Mouse (Mus musculus): ENCODE measurements around the gene Umad1. TPM values are rescaled to one million over a fixed set of nuclear protein-coding genes. Genes with fewer than 3 reads are reported as not detected.

Gene Umad1
- polyA plus RNA-seq, 1 experiment from 2014 or later: 60.0 TPM

DNA sequence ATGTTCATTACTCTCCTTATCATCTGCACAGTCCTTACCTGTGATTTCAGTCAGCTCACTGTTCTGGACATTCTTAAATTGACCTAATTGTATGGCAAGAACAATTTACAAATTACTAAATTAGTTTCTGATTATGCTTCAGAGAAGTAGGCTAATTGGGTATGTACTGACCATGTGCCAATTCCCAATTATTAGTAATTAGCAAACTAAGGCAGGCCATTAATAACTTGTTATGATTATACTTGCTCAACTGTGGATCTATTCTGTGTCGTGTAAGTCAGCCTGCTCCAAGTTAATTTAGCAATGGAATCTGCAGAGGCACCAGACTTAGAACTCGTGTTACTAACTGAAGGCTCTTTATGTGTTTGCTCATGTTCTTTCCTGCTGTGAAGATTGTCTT lies 114.0 kb downstream of the Umad1 start:
- Histone ChIP-seq H3K9me3 (ENCODE audit: control insufficient read depth, low read length) (no peaks in the 10 kb centered on the region), H3K27me3 (ENCODE audit: control insufficient read depth, insufficient read depth, low read length) (no peaks in the 10 kb centered on the region), H3K4me3 (ENCODE audit: low read depth, low read length) (no peak overlapping the region), H3K27ac (ENCODE audit: low read depth, low read length) (no peak overlapping the region), H3K4me1 (ENCODE audit: control insufficient read depth, insufficient read depth, low read length) (no peaks in the 10 kb centered on the region), H3K36me3 (ENCODE audit: control insufficient read depth, insufficient read depth, low read length) (no peaks in the 10 kb centered on the region), H3K9ac (replicated peaks; ENCODE audit: low read depth, low read length) (no peak overlapping the region), H3K4me2 (ENCODE audit: low read depth, low read length) (no peak overlapping the region)
- WGBS: 53% methylated on average over 2 of the region's 2 CpGs
- ATAC-seq (ENCODE audit: low read depth): no peak

DNA sequence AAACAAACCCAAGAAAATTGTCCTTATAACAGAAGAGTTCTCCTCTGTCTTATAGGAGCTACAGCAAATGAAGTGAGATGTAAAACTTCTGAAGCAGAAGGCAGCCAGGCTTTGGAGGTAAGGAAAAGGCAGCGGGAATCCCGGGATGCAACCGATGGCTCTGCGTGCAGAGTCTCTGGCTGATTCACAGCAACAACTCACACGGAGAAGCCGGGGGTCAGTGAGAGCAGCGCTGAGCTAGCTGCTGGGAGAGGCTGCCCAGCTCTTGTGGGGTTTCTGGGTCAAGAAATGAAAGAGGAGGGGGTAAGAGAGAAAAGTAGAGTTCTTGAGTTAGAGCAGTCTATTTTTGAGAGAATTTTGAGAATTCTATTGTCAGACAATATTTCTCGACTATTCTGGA lies 114.8 kb downstream of the Umad1 start:
- Histone ChIP-seq H3K4me3 (ENCODE audit: low read depth, low read length) (no peak overlapping the region), H3K4me2 (ENCODE audit: low read depth, low read length) (no peak overlapping the region), H3K27ac (ENCODE audit: low read depth, low read length) (no peak overlapping the region), H3K9me3 (ENCODE audit: control insufficient read depth, low read length) (no peaks in the 10 kb centered on the region), H3K27me3 (ENCODE audit: control insufficient read depth, insufficient read depth, low read length) (no peaks in the 10 kb centered on the region), H3K4me1 (ENCODE audit: control insufficient read depth, insufficient read depth, low read length) (no peaks in the 10 kb centered on the region), H3K36me3 (ENCODE audit: control insufficient read depth, insufficient read depth, low read length) (no peaks in the 10 kb centered on the region), H3K9ac (replicated peaks; ENCODE audit: low read depth, low read length) (no peak overlapping the region)
- whole genome bisulfite sequencing: 53% methylated on average over 8 of the region's 8 CpGs
- ATAC-seq (ENCODE audit: low read depth): no peak

DNA sequence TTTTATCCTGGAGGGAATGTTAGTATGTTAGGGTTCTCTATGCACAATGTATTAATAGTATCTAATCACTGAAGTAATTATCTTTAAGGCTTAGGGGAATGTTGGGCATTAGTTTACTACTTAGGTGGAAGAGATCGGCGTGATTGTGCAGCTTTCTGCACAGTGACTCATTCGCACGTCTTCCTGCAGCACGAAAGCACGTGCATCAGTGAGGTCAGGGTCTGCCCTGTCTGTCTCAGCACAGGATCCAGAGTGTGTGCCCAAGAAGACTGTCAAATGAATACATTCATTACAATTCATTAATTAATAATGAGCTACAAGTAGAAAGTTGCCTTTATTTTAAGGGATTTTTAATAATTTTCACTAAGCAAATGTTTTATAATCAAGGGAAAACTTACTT lies 115.2 kb downstream of the Umad1 start:
- H3K9me3 ChIP-seq (ENCODE audit: control insufficient read depth, low read length): no peaks in the 10 kb centered on the region
- no peaks in the 10 kb centered on the region for H3K36me3 ChIP-seq (ENCODE audit: control insufficient read depth, insufficient read depth, low read length)
- H3K9ac ChIP-seq (replicated peaks; ENCODE audit: low read depth, low read length): no peak overlapping the region
- ATAC-seq (ENCODE audit: low read depth): no peak
- H3K4me1 ChIP-seq (ENCODE audit: control insufficient read depth, insufficient read depth, low read length): no peaks in the 10 kb centered on the region
- no peak overlapping the region for H3K27ac ChIP-seq (ENCODE audit: low read depth, low read length)
- 86% methylated on average over 6 of the region's 6 CpGs for WGBS
- no peaks in the 10 kb centered on the region for H3K27me3 ChIP-seq (ENCODE audit: control insufficient read depth, insufficient read depth, low read length)
- H3K4me2 ChIP-seq (ENCODE audit: low read depth, low read length): no peak overlapping the region
- no peak overlapping the region for H3K4me3 ChIP-seq (ENCODE audit: low read depth, low read length)

DNA sequence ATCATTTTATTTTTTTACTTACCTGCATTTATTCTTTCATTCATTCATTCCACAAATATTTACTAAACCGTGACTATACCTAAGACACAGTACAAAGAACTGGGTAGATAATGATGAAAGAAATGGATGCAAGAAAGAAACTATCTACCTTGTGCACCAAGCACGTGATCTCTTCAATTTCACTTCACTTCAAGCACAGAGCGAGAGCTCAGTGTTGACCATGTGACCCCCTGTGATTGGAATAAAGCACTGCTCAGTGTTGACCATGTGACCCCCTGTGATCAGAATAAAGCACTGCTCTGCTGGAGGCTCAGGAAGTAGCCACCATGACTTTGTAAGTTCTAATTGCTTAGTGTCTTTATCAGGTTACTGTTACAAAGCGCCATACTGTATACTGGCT lies 115.6 kb downstream of the Umad1 start:
- no peaks in the 10 kb centered on the region for H3K27me3 ChIP-seq (ENCODE audit: control insufficient read depth, insufficient read depth, low read length)
- H3K4me1 ChIP-seq (ENCODE audit: control insufficient read depth, insufficient read depth, low read length): no peaks in the 10 kb centered on the region
- H3K4me3 ChIP-seq (ENCODE audit: low read depth, low read length): no peak overlapping the region
- H3K36me3 ChIP-seq (ENCODE audit: control insufficient read depth, insufficient read depth, low read length): no peaks in the 10 kb centered on the region
- no peaks in the 10 kb centered on the region for H3K9me3 ChIP-seq (ENCODE audit: control insufficient read depth, low read length)
- ATAC-seq (ENCODE audit: low read depth): no peak
- 88% methylated on average over 4 of the region's 4 CpGs for WGBS
- H3K4me2 ChIP-seq (ENCODE audit: low read depth, low read length): no peak overlapping the region
- no peak overlapping the region for H3K9ac ChIP-seq (replicated peaks; ENCODE audit: low read depth, low read length)
- no peak overlapping the region for H3K27ac ChIP-seq (ENCODE audit: low read depth, low read length)

DNA sequence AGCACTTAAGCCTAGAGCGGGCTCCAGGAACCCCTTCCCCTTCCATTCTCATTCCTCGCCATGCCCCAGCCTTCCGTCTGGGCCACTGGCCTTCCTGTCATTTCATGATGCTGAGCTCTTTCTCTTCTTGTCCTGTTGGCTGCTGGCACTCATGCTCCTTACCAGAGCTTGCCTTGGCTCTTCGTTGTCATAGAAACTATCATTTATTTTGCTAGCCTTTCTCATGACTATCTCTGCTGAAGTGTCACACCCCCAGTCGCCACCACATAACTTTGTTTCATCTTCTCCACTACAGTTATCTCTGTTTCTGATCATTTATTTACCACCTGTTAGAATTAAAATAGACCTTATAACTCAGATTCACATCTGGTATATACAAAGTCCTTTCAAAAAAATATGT lies 117.3 kb downstream of the Umad1 start:
- Histone ChIP-seq H3K4me1 (ENCODE audit: control insufficient read depth, insufficient read depth, low read length) (no peaks in the 10 kb centered on the region), H3K27ac (ENCODE audit: low read depth, low read length) (no peak overlapping the region), H3K27me3 (ENCODE audit: control insufficient read depth, insufficient read depth, low read length) (no peaks in the 10 kb centered on the region), H3K9ac (replicated peaks; ENCODE audit: low read depth, low read length) (no peak overlapping the region), H3K9me3 (ENCODE audit: control insufficient read depth, low read length) (no peaks in the 10 kb centered on the region), H3K36me3 (ENCODE audit: control insufficient read depth, insufficient read depth, low read length) (no peaks in the 10 kb centered on the region), H3K4me2 (ENCODE audit: low read depth, low read length) (no peak overlapping the region), H3K4me3 (ENCODE audit: low read depth, low read length) (no peak overlapping the region)
- WGBS: 95% methylated on average over 5 of the region's 5 CpGs
- no peak for ATAC-seq (ENCODE audit: low read depth)

DNA sequence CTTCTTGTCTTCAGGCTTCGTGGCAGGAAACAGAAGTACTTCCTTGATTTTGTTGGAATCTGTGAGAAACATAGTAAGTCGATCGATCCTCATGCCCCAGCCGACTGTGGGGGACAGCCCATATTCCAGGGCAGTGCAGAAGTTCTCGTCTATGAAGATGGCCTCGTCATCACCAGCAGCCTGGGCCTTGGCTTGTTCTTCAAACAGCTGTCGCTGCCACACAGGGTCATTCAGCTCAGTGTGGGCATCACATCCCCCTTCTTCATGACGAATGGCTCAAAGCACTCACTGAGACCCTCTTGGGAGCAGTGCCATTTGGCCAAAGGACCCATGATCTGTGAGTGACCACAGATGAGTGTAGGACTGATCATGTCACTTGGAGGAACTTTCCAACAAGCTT lies 118.6 kb downstream of the Umad1 start:
- ATAC-seq (ENCODE audit: low read depth): no peak
- H3K4me3 ChIP-seq (ENCODE audit: low read depth, low read length): no peak overlapping the region
- H3K4me2 ChIP-seq (ENCODE audit: low read depth, low read length): no peak overlapping the region
- no peaks in the 10 kb centered on the region for H3K27me3 ChIP-seq (ENCODE audit: control insufficient read depth, insufficient read depth, low read length)
- no peak overlapping the region for H3K9ac ChIP-seq (replicated peaks; ENCODE audit: low read depth, low read length)
- H3K27ac ChIP-seq (ENCODE audit: low read depth, low read length): no peak overlapping the region
- H3K4me1 ChIP-seq (ENCODE audit: control insufficient read depth, insufficient read depth, low read length): no peaks in the 10 kb centered on the region
- 91% methylated on average over 8 of the region's 8 CpGs for WGBS
- no peaks in the 10 kb centered on the region for H3K36me3 ChIP-seq (ENCODE audit: control insufficient read depth, insufficient read depth, low read length)
- no peaks in the 10 kb centered on the region for H3K9me3 ChIP-seq (ENCODE audit: control insufficient read depth, low read length)

DNA sequence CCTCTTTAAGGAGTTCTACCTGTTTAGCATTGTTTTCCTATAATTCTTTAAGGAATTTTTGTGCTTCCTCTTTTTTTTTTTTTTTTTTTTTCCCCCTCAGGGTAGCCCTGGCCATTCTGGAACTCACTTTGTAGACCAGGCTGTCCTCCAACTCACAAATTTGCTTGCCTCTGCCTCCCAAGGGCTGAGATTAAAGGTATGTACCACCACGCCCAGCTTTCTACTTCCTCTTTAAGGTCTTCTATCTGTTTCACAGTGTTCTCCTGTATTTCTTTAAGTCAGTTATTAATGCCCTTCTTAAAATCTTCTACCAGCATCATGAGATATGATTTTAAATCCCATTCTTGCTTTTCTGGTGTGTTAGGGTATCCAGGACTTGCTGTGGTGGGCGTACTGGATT lies 130.2 kb downstream of the Umad1 start:
- Histone ChIP-seq H3K4me2 (ENCODE audit: low read depth, low read length) (no peak overlapping the region), H3K27me3 (ENCODE audit: control insufficient read depth, insufficient read depth, low read length) (no peaks in the 10 kb centered on the region), H3K9ac (replicated peaks; ENCODE audit: low read depth, low read length) (no peak overlapping the region), H3K4me1 (ENCODE audit: control insufficient read depth, insufficient read depth, low read length) (no peaks in the 10 kb centered on the region), H3K4me3 (ENCODE audit: low read depth, low read length) (no peak overlapping the region), H3K27ac (ENCODE audit: low read depth, low read length) (no peak overlapping the region), H3K36me3 (ENCODE audit: control insufficient read depth, insufficient read depth, low read length) (no peaks in the 10 kb centered on the region), H3K9me3 (ENCODE audit: control insufficient read depth, low read length) (no peaks in the 10 kb centered on the region)
- ATAC-seq (ENCODE audit: low read depth): no peak
- WGBS: 99% methylated on average over 2 of the region's 2 CpGs

DNA sequence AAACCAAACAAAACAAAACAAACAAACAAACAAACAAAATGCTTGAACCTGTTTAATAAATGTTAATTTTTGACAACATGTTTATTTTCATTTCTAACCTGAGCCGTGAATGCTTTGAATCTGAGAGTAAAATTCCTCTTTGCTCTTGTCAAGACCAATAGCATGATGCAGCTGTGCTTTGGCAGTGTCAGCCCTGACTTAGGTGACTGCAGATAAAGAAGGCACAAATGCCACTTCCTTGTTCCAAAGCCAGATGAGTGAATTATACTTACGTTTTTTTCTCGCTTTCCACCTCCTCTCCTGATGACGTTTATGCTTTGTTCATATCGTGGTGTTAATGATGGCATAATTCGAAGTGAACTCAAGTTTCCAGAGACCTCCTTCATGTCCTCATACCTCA lies 131.2 kb downstream of the Umad1 start:
- H3K9me3 ChIP-seq (ENCODE audit: control insufficient read depth, low read length): no peaks in the 10 kb centered on the region
- H3K9ac ChIP-seq (replicated peaks; ENCODE audit: low read depth, low read length): no peak overlapping the region
- 95% methylated on average over 6 of the region's 6 CpGs for WGBS
- H3K4me2 ChIP-seq (ENCODE audit: low read depth, low read length): no peak overlapping the region
- H3K36me3 ChIP-seq (ENCODE audit: control insufficient read depth, insufficient read depth, low read length): no peaks in the 10 kb centered on the region
- H3K4me3 ChIP-seq (ENCODE audit: low read depth, low read length): no peak overlapping the region
- ATAC-seq (ENCODE audit: low read depth): no peak
- 0 out of 2 replicates have a peak, but pooled peaks cover 3% of the 10 kb centered on the region for H3K4me1 ChIP-seq (ENCODE audit: control insufficient read depth, insufficient read depth, low read length)
- H3K27ac ChIP-seq (ENCODE audit: low read depth, low read length): no peak overlapping the region
- no peaks in the 10 kb centered on the region for H3K27me3 ChIP-seq (ENCODE audit: control insufficient read depth, insufficient read depth, low read length)

DNA sequence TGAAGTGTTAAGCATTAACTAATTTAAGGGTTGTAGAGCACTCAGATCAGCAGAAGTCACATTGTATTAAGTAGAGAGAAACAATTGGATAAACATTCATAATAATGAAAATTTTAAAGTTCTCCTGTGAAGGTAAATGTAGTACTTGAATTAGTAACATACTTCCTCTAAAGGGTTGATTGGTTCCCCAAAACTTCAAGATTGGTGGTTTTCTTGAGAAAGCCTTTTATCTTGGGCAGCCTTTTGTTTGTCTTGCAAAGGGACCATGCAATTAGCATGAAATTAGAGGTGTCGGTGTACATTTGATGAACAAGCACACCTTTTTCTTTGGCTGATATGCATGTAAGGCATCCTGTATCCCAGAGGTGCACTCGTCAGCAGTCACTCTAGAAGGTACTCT lies 131.8 kb downstream of the Umad1 start:
- 68% methylated on average over 2 of the region's 2 CpGs for WGBS
- ATAC-seq (ENCODE audit: low read depth): no peak
- Histone ChIP-seq H3K4me2 (ENCODE audit: low read depth, low read length) (no peak overlapping the region), H3K4me3 (ENCODE audit: low read depth, low read length) (no peak overlapping the region), H3K9me3 (ENCODE audit: control insufficient read depth, low read length) (no peaks in the 10 kb centered on the region), H3K4me1 (ENCODE audit: control insufficient read depth, insufficient read depth, low read length) (0 out of 2 replicates have a peak, but pooled peaks cover 3% of the 10 kb centered on the region), H3K27me3 (ENCODE audit: control insufficient read depth, insufficient read depth, low read length) (no peaks in the 10 kb centered on the region), H3K9ac (replicated peaks; ENCODE audit: low read depth, low read length) (no peak overlapping the region), H3K36me3 (ENCODE audit: control insufficient read depth, insufficient read depth, low read length) (no peaks in the 10 kb centered on the region), H3K27ac (ENCODE audit: low read depth, low read length) (no peak overlapping the region)

DNA sequence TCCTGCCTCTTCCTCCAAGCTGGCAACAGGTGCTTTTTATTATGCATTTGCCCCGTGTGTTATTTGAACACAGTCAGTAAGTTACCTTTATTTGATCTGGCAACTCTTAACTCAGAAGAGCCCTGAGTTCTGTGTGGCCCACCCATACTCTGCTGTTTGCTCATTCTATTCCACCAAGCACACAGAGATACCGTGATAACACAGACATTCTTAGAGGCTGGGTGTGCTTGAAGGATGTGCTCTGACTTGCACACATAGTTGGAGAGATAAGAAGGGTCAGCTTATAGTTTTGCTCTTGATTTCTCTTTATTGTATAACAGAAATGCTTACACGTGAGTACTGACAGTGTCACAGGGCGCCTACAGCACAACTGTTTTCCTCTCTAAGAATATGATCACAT lies 133.9 kb downstream of the Umad1 start:
- H3K27me3 ChIP-seq (ENCODE audit: control insufficient read depth, insufficient read depth, low read length): no peaks in the 10 kb centered on the region
- ATAC-seq (ENCODE audit: low read depth): no peak
- no peak overlapping the region for H3K4me2 ChIP-seq (ENCODE audit: low read depth, low read length)
- H3K9ac ChIP-seq (replicated peaks; ENCODE audit: low read depth, low read length): no peak overlapping the region
- H3K4me1 ChIP-seq (ENCODE audit: control insufficient read depth, insufficient read depth, low read length): 0 out of 2 replicates have a peak, but pooled peaks cover 3% of the 10 kb centered on the region
- H3K9me3 ChIP-seq (ENCODE audit: control insufficient read depth, low read length): no peaks in the 10 kb centered on the region
- WGBS: 88% methylated on average over 4 of the region's 4 CpGs
- H3K27ac ChIP-seq (ENCODE audit: low read depth, low read length): no peak overlapping the region
- no peak overlapping the region for H3K4me3 ChIP-seq (ENCODE audit: low read depth, low read length)
- H3K36me3 ChIP-seq (ENCODE audit: control insufficient read depth, insufficient read depth, low read length): no peaks in the 10 kb centered on the region

Data from neural tube, embryonic 14.5 days (tissue).